Mouse (Mus musculus) limb, embryonic 14.5 days (tissue): ENCODE results near the gene Tmem121. TPM values are rescaled to one million over a fixed set of nuclear protein-coding genes. Genes with fewer than 3 reads are reported as not detected.
"Not testable (repeated sequence)": the region's sequence is repeated elsewhere in the genome, so short reads cannot be mapped to it uniquely, and the experiment has no call there.

Experiments used
- ATAC-seq: fragments of 200-750 bp; cut with Nextera tagmentation; 2 replicates; pipeline ENCODE4 v1.8.0; 2017; ENCODE audit warnings: low read depth, moderate number of reproducible peaks, moderate TSS enrichment; ENCODE audit not compliant: low FRiP score
- DNase-seq: peaks from one replicate; pipeline ENCODE4 v3.0.0-alpha.2; 2015; ENCODE audit warnings: low spot score
- H3K27ac ChIP-seq: fragments of 300-500 bp; sonication (generic); replicated peaks from 2 replicates; pipeline ENCODE4 v1.5.1; 2014; ENCODE audit warnings: low read depth, mild to moderate bottlenecking, low read length, moderate library complexity, mixed read lengths
- H3K27me3 ChIP-seq: fragments of 300-500 bp; sonication (generic); 2 replicates; pipeline ENCODE4 v1.6.1; 2014; ENCODE audit warnings: low read length, mixed read lengths; ENCODE audit not compliant: control insufficient read depth, insufficient read depth
- H3K36me3 ChIP-seq: fragments of 300-500 bp; sonication (generic); 2 replicates; pipeline ENCODE4 v1.6.1; 2014; ENCODE audit warnings: mild to moderate bottlenecking, low read length, moderate library complexity, mixed read lengths; ENCODE audit not compliant: control insufficient read depth, insufficient read depth
- H3K4me1 ChIP-seq: fragments of 300-500 bp; sonication (generic); 2 replicates; pipeline ENCODE4 v1.6.1; 2014; ENCODE audit warnings: antibody characterized with exemption, low read length, mixed read lengths; ENCODE audit not compliant: control insufficient read depth, insufficient read depth
- H3K4me2 ChIP-seq: fragments of 300-500 bp; sonication (generic); replicated peaks from 2 replicates; pipeline ENCODE4 v1.6.1; 2014; ENCODE audit warnings: low read depth, mild to moderate bottlenecking, low read length, moderate library complexity; ENCODE audit not compliant: severe bottlenecking
- H3K4me3 ChIP-seq: fragments of 300-500 bp; sonication (generic); replicated peaks from 2 replicates; pipeline ENCODE4 v1.5.1; 2014; ENCODE audit warnings: low read length
- H3K9ac ChIP-seq: fragments of 300-500 bp; sonication (generic); 2 replicates; pipeline ENCODE4 v1.6.1; 2014; ENCODE audit warnings: mild to moderate bottlenecking, low read depth, low read length, moderate library complexity; ENCODE audit not compliant: severe bottlenecking
- H3K9me3 ChIP-seq: fragments of 300-500 bp; sonication (generic); 2 replicates; pipeline ENCODE4 v1.6.1; 2016; ENCODE audit warnings: low read length; ENCODE audit not compliant: control insufficient read depth
- POLR2A ChIP-seq: fragments of 200-500 bp; IDR thresholded peaks from 2 replicates; pipeline ENCODE4 v1.8.0; 2012; ENCODE audit warnings: inconsistent platforms, mild to moderate bottlenecking, moderate library complexity, borderline replicate concordance; ENCODE audit not compliant: insufficient read depth, insufficient read length; ENCODE audit errors: extremely low read depth
- WGBS: fragments of 180-500 bp; shearing (Covaris S2); extraction: QIAGEN DNeasy Blood & Tissue Kit; methylation state at CpG from one replicate; pipeline ENCODE4 v1.1.7; 2014; 5-methylcytosine and 5-hydroxymethylcytosine counted together
- polyA plus RNA-seq, 2 experiments: library from polyadenylated mRNA; depleted of rRNA in 1 of 2; stranded (reverse) in 1 of 2; unstranded in 1 of 2; fragments of >200 nt; fragmentation: Nextera tagmentation in 1 of 2; extraction: Ambion mirVana in 1 of 2; gene quantifications; 2 replicates each; pipeline versions ENCODE4 v1.2.1 to v1.2.3; 2012 to 2014

Gene Tmem121
- polyA plus RNA-seq, 2 experiments, result 10.1 to 29.6 TPM

DNA sequence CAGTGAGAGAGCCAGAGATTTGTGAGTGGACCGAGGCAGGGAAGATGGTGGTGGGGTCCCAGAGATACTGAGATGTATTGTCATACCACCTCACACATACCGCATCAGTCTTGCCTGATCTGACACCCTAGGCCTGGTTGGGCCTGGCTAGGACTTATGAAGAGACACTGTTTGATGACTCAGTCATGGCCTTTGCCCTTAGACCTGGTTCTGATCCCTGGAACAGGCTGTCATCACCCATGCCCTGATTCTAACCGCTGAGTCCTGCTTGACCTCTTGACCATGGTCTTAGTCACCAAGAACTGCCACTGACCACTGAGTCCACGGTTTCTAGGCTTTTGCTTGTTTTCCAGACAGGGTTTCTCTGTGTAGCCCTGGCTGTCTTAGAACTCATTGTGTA lies 45.0 kb downstream of the Tmem121 start:
- ATAC-seq (no peak), DNase-seq (no peak)
- no peaks in the 10 kb centered on the region for H3K4me1 ChIP-seq
- H3K27ac ChIP-seq, result no peak overlapping the region
- TF ChIP-seq POLR2A, result no peak
- 88% methylated on average over 4 of the region's 4 CpGs for WGBS
- H3K4me3 ChIP-seq, result no peak overlapping the region
- H3K4me2 ChIP-seq, result no peak overlapping the region
- H3K36me3 ChIP-seq, result no peaks in the 10 kb centered on the region
- H3K27me3 ChIP-seq, result no peaks in the 10 kb centered on the region
- no peak overlapping the region for H3K9ac ChIP-seq
- H3K9me3 ChIP-seq, result no peaks in the 10 kb centered on the region

DNA sequence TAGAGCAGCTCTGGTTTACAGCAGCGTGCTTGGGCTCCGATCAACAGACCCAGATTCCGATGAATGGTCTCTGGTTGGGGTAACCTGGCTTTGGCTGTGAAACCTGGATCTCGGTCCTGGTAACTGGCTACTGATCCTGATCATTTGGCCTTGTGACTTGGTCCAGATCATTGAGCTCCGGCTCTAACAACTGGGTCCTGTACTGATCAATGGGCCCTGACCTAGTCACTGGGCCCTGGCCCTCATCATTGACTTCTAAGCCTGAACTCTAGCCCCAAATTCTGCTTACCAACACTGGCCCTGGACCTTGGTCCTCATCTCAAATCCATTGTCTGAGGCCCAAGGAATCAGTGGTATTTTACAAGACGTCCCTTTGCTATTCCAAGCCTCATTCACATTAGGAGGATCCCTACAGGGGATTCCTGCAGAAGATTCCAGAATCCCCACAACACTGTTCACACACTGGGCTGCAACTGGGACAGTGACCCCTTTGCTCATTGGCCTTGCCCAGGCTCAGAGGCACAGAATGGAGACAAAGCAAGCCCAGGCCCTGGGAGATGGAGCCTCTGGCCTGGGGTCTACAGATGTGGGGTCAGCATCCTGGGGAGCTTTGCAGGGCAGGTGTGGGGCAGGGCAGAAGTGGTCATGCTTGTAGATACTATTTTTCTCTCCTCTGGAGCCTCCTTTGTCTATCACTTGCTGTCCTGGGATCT lies 46.0 kb downstream of the Tmem121 start:
- not testable (repeated sequence) for H3K27ac ChIP-seq, H3K27me3 ChIP-seq, H3K36me3 ChIP-seq, DNase-seq, H3K4me2 ChIP-seq, H3K9ac ChIP-seq, ATAC-seq, H3K4me1 ChIP-seq, H3K9me3 ChIP-seq, H3K4me3 ChIP-seq
- WGBS, result 82% methylated on average over 6 of the region's 6 CpGs

DNA sequence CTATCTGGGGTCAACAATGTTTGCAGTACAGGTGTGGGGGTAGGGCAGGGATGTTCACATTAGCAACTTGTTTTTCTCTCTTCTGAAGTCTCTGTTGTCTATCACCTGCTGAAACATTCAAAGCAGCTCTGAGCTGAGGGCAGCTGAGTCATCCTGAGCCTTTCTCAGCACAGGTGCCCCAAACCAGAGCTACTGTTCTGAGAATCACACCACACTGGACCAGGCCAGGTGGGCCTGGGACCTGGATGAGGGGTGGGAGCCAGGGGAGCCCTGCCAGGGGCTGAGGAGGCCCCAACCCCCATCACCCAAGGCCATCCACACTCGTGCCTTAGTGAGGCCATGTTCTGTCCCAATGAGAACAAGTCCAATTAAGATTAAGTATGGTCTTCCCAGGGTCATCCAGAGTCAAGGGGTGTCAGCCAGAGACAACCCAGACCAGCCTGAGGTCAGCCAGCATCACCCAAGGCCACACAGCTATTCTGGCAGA lies 46.6 kb downstream of the Tmem121 start:
- not testable (repeated sequence) for H3K9ac ChIP-seq, DNase-seq, H3K9me3 ChIP-seq, H3K4me1 ChIP-seq, H3K4me3 ChIP-seq, ATAC-seq, H3K27me3 ChIP-seq, H3K36me3 ChIP-seq, H3K27ac ChIP-seq, H3K4me2 ChIP-seq
- 42% methylated on average over 1 of the region's 1 CpGs for WGBS

Other genes starting within 250 kb of the Tmem121 start
- gene Nudt14, start 243.8 kb upstream of the Tmem121 start, polyA plus RNA-seq (2012; rRNA removed), result 50.4 and 54.4 TPM in 2 replicates
- 78.4 and 96.0 TPM in 2 replicates for gene Nudt14, start 243.8 kb upstream of the Tmem121 start, polyA plus RNA-seq (2014; fragmentation: Nextera tagmentation; extraction: Ambion mirVana)
- 31.0 and 52.7 TPM in 2 replicates for gene Btbd6, start 209.4 kb upstream of the Tmem121 start, polyA plus RNA-seq (2012; rRNA removed)
- gene Btbd6, start 209.4 kb upstream of the Tmem121 start, polyA plus RNA-seq (2014; fragmentation: Nextera tagmentation; extraction: Ambion mirVana), result 27.3 and 27.4 TPM in 2 replicates
- gene Brf1, start 185.2 kb upstream of the Tmem121 start, polyA plus RNA-seq (2012; rRNA removed), result 82.5 and 97.4 TPM in 2 replicates
- 60.9 and 66.2 TPM in 2 replicates for gene Brf1, start 185.2 kb upstream of the Tmem121 start, polyA plus RNA-seq (2014; fragmentation: Nextera tagmentation; extraction: Ambion mirVana)
- gene Pacs2, start 171.4 kb upstream of the Tmem121 start, polyA plus RNA-seq (2012; rRNA removed), result 55.0 and 62.3 TPM in 2 replicates
- 16.3 and 16.5 TPM in 2 replicates for gene Pacs2, start 171.4 kb upstream of the Tmem121 start, polyA plus RNA-seq (2014; fragmentation: Nextera tagmentation; extraction: Ambion mirVana)
- gene Tex22, start 111.4 kb upstream of the Tmem121 start, polyA plus RNA-seq (2012; rRNA removed), result 0.13 and 0.28 TPM in 2 replicates
- gene Tex22, start 111.4 kb upstream of the Tmem121 start, polyA plus RNA-seq (2014; fragmentation: Nextera tagmentation; extraction: Ambion mirVana), result not detected in 2 replicates
- 126 and 161 TPM in 2 replicates for gene Mta1, start 87.7 kb upstream of the Tmem121 start, polyA plus RNA-seq (2012; rRNA removed)
- gene Mta1, start 87.7 kb upstream of the Tmem121 start, polyA plus RNA-seq (2014; fragmentation: Nextera tagmentation; extraction: Ambion mirVana), result 21.1 and 25.0 TPM in 2 replicates
- gene Crip2, start 45.7 kb upstream of the Tmem121 start, polyA plus RNA-seq (2012; rRNA removed), result 91.4 and 102 TPM in 2 replicates
- 89.9 and 99.1 TPM in 2 replicates for gene Crip2, start 45.7 kb upstream of the Tmem121 start, polyA plus RNA-seq (2014; fragmentation: Nextera tagmentation; extraction: Ambion mirVana)
- 387 and 403 TPM in 2 replicates for gene Crip1, start 39.6 kb upstream of the Tmem121 start, polyA plus RNA-seq (2012; rRNA removed)
- 344 and 469 TPM in 2 replicates for gene Crip1, start 39.6 kb upstream of the Tmem121 start, polyA plus RNA-seq (2014; fragmentation: Nextera tagmentation; extraction: Ambion mirVana)
- gene Tedc1, start 29.5 kb upstream of the Tmem121 start, polyA plus RNA-seq (2012; rRNA removed), result 30.8 and 36.8 TPM in 2 replicates
- 19.5 and 22.6 TPM in 2 replicates for gene Tedc1, start 29.5 kb upstream of the Tmem121 start, polyA plus RNA-seq (2014; fragmentation: Nextera tagmentation; extraction: Ambion mirVana)